Mouse (Mus musculus): ENCODE data around the gene Gm10320. TPM values are rescaled to one million over a fixed set of nuclear protein-coding genes. Genes with fewer than 3 reads are reported as not detected.

The Gm10320 gene
- total RNA-seq (2014; fragmentation: Nextera tagmentation), result not detected in 2 replicates
- total RNA-seq (2017), result 0.70 and 0.93 TPM in 2 replicates
- 0.60 and 1.0 TPM in 2 replicates for polyA plus RNA-seq (2012)

DNA sequence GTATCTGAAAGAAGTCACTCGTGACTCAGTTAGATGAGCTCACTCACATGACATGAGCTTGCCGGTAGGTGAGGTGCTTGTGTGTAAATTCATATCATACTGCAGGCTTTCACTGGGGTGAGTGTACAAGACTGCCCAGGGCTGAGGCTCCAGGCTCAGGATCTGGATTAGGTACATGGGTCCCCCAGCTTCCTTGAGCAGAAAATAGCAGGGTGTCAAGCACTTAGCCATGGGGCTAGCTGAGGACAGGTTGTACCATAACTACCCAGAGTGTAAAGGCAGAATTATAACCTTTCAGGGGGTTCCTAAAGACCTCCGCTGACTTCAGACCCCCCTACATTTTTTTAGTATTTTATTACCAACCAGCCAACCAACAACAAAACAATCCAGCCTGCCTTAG is at the start of gene Gm10320:
Gm10320 (minus strand) TSS at position 93 of the 400 bp plus-strand sequence.
- 0 out of 2 replicates have a peak, but pooled peaks cover 4% of the 10 kb centered on the region for H3K9me3 ChIP-seq (replicated peaks)
- H3K4me1 ChIP-seq (ENCODE audit: insufficient read depth, low read depth, low read length), result no peaks in the 10 kb centered on the region
- no peaks in the 10 kb centered on the region for H3K36me3 ChIP-seq (replicated peaks)
- DNase-seq (ENCODE audit: low spot score) (no peak), ATAC-seq (ENCODE audit: extremely low read depth, insufficient number of reproducible peaks, low FRiP score, poor library complexity, severe bottlenecking) (no peak)
- no peak for TF ChIP-seq GATA2 (IDR thresholded peaks at IDR 0.05; ENCODE audit: borderline replicate concordance, low read depth, low read length)
- TF ChIP-seq CTCF (IDR thresholded peaks at IDR 0.05; ENCODE audit: low read depth, low read length), result no peak
- TF ChIP-seq TAL1 (conservative IDR thresholded peaks at IDR 0.05; ENCODE audit: low read depth, low read length), result no peak
- no peak for TF ChIP-seq POLR2AphosphoS5 (IDR thresholded peaks at IDR 0.05; ENCODE audit: insufficient replicate concordance, low read depth, low read length)
- H3K4me3 ChIP-seq (ENCODE audit: low read depth, low read length), result no peak within 1 kb of the TSS
- no peaks in the 10 kb centered on the region; the same call in 1 of the 2 replicates for H3K27me3 ChIP-seq (ENCODE audit: insufficient read depth, low read length)

DNA sequence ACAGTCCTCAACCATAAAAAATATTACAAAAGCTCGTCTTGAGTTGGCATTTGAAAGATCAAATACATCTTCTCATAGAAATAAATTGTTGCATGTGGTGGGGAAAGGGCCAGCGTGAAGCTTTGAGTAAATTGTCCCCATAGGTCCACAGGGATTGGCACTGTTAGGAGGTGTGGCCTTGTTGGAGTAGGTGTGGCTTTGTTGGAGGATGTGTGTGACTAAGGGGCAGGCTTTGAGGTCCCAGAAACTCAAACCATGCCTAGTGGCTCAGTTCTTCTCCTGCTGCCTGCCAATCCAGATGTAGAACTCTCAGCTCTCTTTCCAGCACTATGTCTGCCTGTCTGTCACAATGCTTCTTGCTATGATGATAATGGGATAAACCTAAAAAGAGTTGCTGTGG is 49.8 kb upstream of the Gm10320 start:
- TF ChIP-seq CTCF (IDR thresholded peaks at IDR 0.05; ENCODE audit: low read depth, low read length) (no peak), TAL1 (conservative IDR thresholded peaks at IDR 0.05; ENCODE audit: low read depth, low read length) (no peak), POLR2AphosphoS5 (IDR thresholded peaks at IDR 0.05; ENCODE audit: insufficient replicate concordance, low read depth, low read length) (no peak), GATA1 (IDR thresholded peaks at IDR 0.05; ENCODE audit: borderline replicate concordance, low read length) (no peak), GATA2 (IDR thresholded peaks at IDR 0.05; ENCODE audit: borderline replicate concordance, low read depth, low read length) (no peak)
- Histone ChIP-seq H3K4me3 (ENCODE audit: low read depth, low read length) (no peak overlapping the region), H3K27me3 (ENCODE audit: insufficient read depth, low read length) (peaks cover 12% of the 10 kb centered on the region), H3K9me3 (replicated peaks) (no peaks in the 10 kb centered on the region), H3K36me3 (replicated peaks) (no peaks in the 10 kb centered on the region), H3K4me1 (ENCODE audit: insufficient read depth, low read depth, low read length) (peaks cover 5% of the 10 kb centered on the region; the same call in 1 of the 2 replicates)
- ATAC-seq (ENCODE audit: extremely low read depth, insufficient number of reproducible peaks, low FRiP score, poor library complexity, severe bottlenecking), result no peak
- no peak for DNase-seq (ENCODE audit: low spot score)

GRCm38 (mm10) chr13:98540206-98540605 is 48.4 kb upstream of the Gm10320 start:
- no peak overlapping the region for H3K4me3 ChIP-seq (ENCODE audit: low read depth, low read length)
- TF ChIP-seq TAL1 (conservative IDR thresholded peaks at IDR 0.05; ENCODE audit: low read depth, low read length), result no peak
- TF ChIP-seq CTCF (IDR thresholded peaks at IDR 0.05; ENCODE audit: low read depth, low read length), result no peak
- no peak for TF ChIP-seq POLR2AphosphoS5 (IDR thresholded peaks at IDR 0.05; ENCODE audit: insufficient replicate concordance, low read depth, low read length)
- TF ChIP-seq GATA1 (IDR thresholded peaks at IDR 0.05; ENCODE audit: borderline replicate concordance, low read length), result no peak
- TF ChIP-seq GATA2 (IDR thresholded peaks at IDR 0.05; ENCODE audit: borderline replicate concordance, low read depth, low read length), result no peak
- DNase-seq (ENCODE audit: low spot score) (no peak), ATAC-seq (ENCODE audit: extremely low read depth, insufficient number of reproducible peaks, low FRiP score, poor library complexity, severe bottlenecking) (no peak)
- H3K9me3 ChIP-seq (replicated peaks), result no peaks in the 10 kb centered on the region
- H3K4me1 ChIP-seq (ENCODE audit: insufficient read depth, low read depth, low read length), result peaks cover 5% of the 10 kb centered on the region; the same call in 1 of the 2 replicates
- H3K27me3 ChIP-seq (ENCODE audit: insufficient read depth, low read length), result peaks cover 13% of the 10 kb centered on the region
- H3K36me3 ChIP-seq (replicated peaks), result no peaks in the 10 kb centered on the region

DNA sequence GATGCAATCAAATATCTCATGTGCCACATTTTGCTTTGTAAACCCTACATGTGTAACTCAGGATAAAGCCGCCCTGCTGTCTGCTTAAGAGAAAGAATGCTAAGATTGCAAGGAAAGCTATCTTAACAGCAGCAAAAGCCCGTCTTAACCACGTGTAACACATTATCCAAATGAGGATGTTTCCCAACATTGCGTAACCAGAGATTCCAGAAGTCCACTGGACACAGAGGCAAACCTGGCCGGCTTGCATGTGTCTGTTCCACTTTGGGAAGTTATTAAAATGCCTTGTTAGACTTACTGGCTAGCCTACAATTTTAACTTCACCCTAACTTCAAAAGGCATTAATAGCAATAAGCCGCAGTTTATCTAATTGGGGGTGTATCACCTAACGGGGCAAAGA is 47.5 kb upstream of the Gm10320 start:
- ATAC-seq (ENCODE audit: extremely low read depth, insufficient number of reproducible peaks, low FRiP score, poor library complexity, severe bottlenecking) (no peak), DNase-seq (ENCODE audit: low spot score) (no peak)
- no peaks in the 10 kb centered on the region for H3K9me3 ChIP-seq (replicated peaks)
- H3K4me3 ChIP-seq (ENCODE audit: low read depth, low read length), result no peak overlapping the region
- peaks cover 13% of the 10 kb centered on the region for H3K27me3 ChIP-seq (ENCODE audit: insufficient read depth, low read length)
- TF ChIP-seq CTCF (IDR thresholded peaks at IDR 0.05; ENCODE audit: low read depth, low read length), result no peak
- no peak for TF ChIP-seq GATA2 (IDR thresholded peaks at IDR 0.05; ENCODE audit: borderline replicate concordance, low read depth, low read length)
- H3K4me1 ChIP-seq (ENCODE audit: insufficient read depth, low read depth, low read length), result peaks cover 5% of the 10 kb centered on the region; the same call in 1 of the 2 replicates
- H3K36me3 ChIP-seq (replicated peaks), result no peaks in the 10 kb centered on the region

DNA sequence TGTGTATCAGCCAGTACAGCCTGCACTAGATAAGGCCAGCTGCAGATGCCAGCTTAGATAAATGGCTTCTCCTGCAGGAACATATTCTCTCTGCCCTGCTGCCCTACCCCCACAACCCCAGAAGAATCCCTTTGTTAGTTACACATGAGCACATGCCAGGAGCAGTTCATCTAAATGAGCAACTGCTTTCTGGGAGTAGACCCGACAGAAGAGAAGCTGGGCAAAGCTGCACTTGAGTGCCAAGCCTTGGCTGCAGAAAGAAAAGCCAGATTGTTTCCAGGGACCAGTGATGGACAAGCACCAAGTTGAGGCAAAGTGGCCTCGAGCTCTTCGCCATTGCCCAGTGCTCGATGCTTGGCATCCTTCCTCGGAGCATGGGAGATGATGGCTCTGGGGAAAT is 46.8 kb upstream of the Gm10320 start:
- DNase-seq (ENCODE audit: low spot score) (no peak), ATAC-seq (ENCODE audit: extremely low read depth, insufficient number of reproducible peaks, low FRiP score, poor library complexity, severe bottlenecking) (no peak)
- Histone ChIP-seq H3K27me3 (ENCODE audit: insufficient read depth, low read length) (peaks cover 14% of the 10 kb centered on the region), H3K9me3 (replicated peaks) (no peaks in the 10 kb centered on the region), H3K36me3 (replicated peaks) (no peaks in the 10 kb centered on the region), H3K4me1 (ENCODE audit: insufficient read depth, low read depth, low read length) (peaks cover 5% of the 10 kb centered on the region; the same call in 1 of the 2 replicates), H3K4me3 (ENCODE audit: low read depth, low read length) (no peak overlapping the region)
- TF ChIP-seq TAL1 (conservative IDR thresholded peaks at IDR 0.05; ENCODE audit: low read depth, low read length), result no peak
- TF ChIP-seq GATA2 (IDR thresholded peaks at IDR 0.05; ENCODE audit: borderline replicate concordance, low read depth, low read length), result no peak
- TF ChIP-seq GATA1 (IDR thresholded peaks at IDR 0.05; ENCODE audit: borderline replicate concordance, low read length), result no peak
- TF ChIP-seq CTCF (IDR thresholded peaks at IDR 0.05; ENCODE audit: low read depth, low read length), result no peak
- TF ChIP-seq POLR2AphosphoS5 (IDR thresholded peaks at IDR 0.05; ENCODE audit: insufficient replicate concordance, low read depth, low read length), result no peak

DNA sequence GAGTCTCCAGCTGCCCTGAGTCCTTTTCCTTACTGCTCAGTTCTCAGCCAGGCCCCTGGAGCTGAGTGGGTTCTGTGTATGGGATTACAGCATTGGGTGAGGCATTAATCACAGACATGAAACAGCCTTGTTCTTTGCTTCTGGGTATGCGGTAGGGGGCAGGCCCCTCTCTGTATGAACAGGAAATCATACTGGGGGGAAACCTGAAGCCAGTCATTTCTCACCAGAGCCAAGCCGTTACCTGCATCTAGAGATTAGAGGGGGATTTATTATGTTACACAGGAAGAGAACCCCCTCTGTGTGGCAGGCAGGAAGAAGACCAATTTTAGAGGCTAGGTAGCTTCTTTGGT is 43.1 kb upstream of the Gm10320 start:
- Histone ChIP-seq H3K27me3 (ENCODE audit: insufficient read depth, low read length) (peaks cover 19% of the 10 kb centered on the region), H3K9me3 (replicated peaks) (no peaks in the 10 kb centered on the region), H3K4me1 (ENCODE audit: insufficient read depth, low read depth, low read length) (peaks cover 5% of the 10 kb centered on the region; the same call in 1 of the 2 replicates), H3K4me3 (ENCODE audit: low read depth, low read length) (no peak overlapping the region), H3K36me3 (replicated peaks) (no peaks in the 10 kb centered on the region)
- DNase-seq (ENCODE audit: low spot score) (no peak), ATAC-seq (ENCODE audit: extremely low read depth, insufficient number of reproducible peaks, low FRiP score, poor library complexity, severe bottlenecking) (no peak)
- no peak for TF ChIP-seq POLR2AphosphoS5 (IDR thresholded peaks at IDR 0.05; ENCODE audit: insufficient replicate concordance, low read depth, low read length)
- TF ChIP-seq TAL1 (conservative IDR thresholded peaks at IDR 0.05; ENCODE audit: low read depth, low read length), result no peak
- TF ChIP-seq GATA1 (IDR thresholded peaks at IDR 0.05; ENCODE audit: borderline replicate concordance, low read length), result no peak
- TF ChIP-seq GATA2 (IDR thresholded peaks at IDR 0.05; ENCODE audit: borderline replicate concordance, low read depth, low read length), result no peak
- TF ChIP-seq CTCF (IDR thresholded peaks at IDR 0.05; ENCODE audit: low read depth, low read length), result no peak
